Comparison of ENCODE assay signal across 10 mouse cellular contexts in the genomic region with DNA sequence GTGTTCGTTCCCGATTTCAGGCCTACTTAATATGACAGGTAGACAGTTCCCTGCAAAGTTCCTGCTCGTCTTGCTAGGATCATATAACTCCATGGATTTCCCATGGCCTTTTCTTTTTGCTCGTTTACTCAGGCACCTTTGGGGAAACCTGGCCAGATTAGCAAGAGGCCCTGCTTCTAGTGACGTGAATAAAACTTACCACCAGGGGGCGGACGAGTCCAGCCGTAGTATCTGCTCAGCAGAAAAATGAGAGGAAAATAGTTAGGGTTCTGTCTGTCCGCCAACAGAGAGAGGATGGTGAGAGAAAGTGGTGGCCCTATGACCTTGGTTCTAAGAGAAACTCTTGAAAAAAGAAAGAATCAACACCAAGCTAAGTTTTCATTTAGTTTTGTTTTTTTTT. TPM values are rescaled to one million over a fixed set of nuclear protein-coding genes. Genes with fewer than 3 reads are reported as not detected.
DNase-seq lines count a peak whose midpoint lies in the region; ATAC-seq lines count a peak whose summit lies in the region.
"Had no signal": no experiment of that assay in that cellular context is flagged by ENCODE, and none has a peak within 500 bp of the region (broad histone marks: within the 10 kb centered on the region; RNA-seq: fewer than 3 reads in every experiment).

No protein-coding gene starts in this region.

- no peak overlapping the region for H3K4me2 ChIP-seq in hindbrain, embryonic 12.5 days (replicated peaks)
- H3K4me2 ChIP-seq: embryonic facial prominence, embryonic 12.5 days; neural tube, embryonic 13.5 days had no signal

- no peaks in the 10 kb centered on the region for H3K27me3 ChIP-seq in hindbrain, embryonic 10.5 days (ENCODE audit: insufficient read depth, poor library complexity, severe bottlenecking)
- H3K27me3 ChIP-seq in hindbrain, embryonic 12.5 days: no peaks in the 10 kb centered on the region
- H3K27me3 ChIP-seq in splenic B cell, adult 2 months (ENCODE audit: control insufficient read depth, insufficient read depth, low read length, poor library complexity, severe bottlenecking): no peaks in the 10 kb centered on the region
- H3K27me3 ChIP-seq: embryonic facial prominence, embryonic 12.5 days; neural tube, embryonic 13.5 days had no signal

- WGBS in hindbrain, embryonic 10.5 days: 36% methylated on average over 9 of the region's 9 CpGs
- WGBS in hindbrain, embryonic 12.5 days: 38% methylated on average over 9 of the region's 9 CpGs

- 0 out of 2 replicates have a peak, but pooled peaks cover 4% of the 10 kb centered on the region for H3K9me3 ChIP-seq in hindbrain, embryonic 10.5 days
- H3K9me3 ChIP-seq in hindbrain, embryonic 12.5 days (replicated peaks): no peaks in the 10 kb centered on the region
- H3K9me3 ChIP-seq: embryonic facial prominence, embryonic 12.5 days had no signal

- DNase-seq in hindbrain, embryonic 10.5 days (ENCODE audit: low spot score): peak; percentile 66
- peak; percentile 83 for DNase-seq in NIH3T3 (ENCODE audit: low read depth)
- DNase-seq in cerebellum, postnatal 10 days: peak; percentile 90 to 93
- DNase-seq in gastrocnemius, postnatal 10 days: peak; percentile 78
- DNase-seq in layer of hippocampus, postnatal 14 days (ENCODE audit: low spot score in 2 of 2): peak; percentile 69 to 83
- DNase-seq in mesoderm, embryonic 11.5 days (ENCODE audit: low read depth, low spot score): peak; percentile 66
- DNase-seq in splenic B cell, adult 2 months (ENCODE audit: low read depth, low spot score): peak; percentile 83

- no peaks in the 10 kb centered on the region for H3K4me1 ChIP-seq in hindbrain, embryonic 10.5 days (replicated peaks)
- no peaks in the 10 kb centered on the region for H3K4me1 ChIP-seq in hindbrain, embryonic 12.5 days
- H3K4me1 ChIP-seq: embryonic facial prominence, embryonic 12.5 days; neural tube, embryonic 13.5 days had no signal

- no peaks in the 10 kb centered on the region for H3K36me3 ChIP-seq in hindbrain, embryonic 10.5 days
- no peaks in the 10 kb centered on the region for H3K36me3 ChIP-seq in hindbrain, embryonic 12.5 days
- H3K36me3 ChIP-seq in splenic B cell, adult 2 months (ENCODE audit: control insufficient read depth, insufficient read depth, low read length, poor library complexity, severe bottlenecking): no peaks in the 10 kb centered on the region
- H3K36me3 ChIP-seq: embryonic facial prominence, embryonic 12.5 days; neural tube, embryonic 13.5 days had no signal

- H3K27ac ChIP-seq in hindbrain, embryonic 10.5 days: no peak overlapping the region
- H3K27ac ChIP-seq in hindbrain, embryonic 12.5 days: no peak overlapping the region
- H3K27ac ChIP-seq: embryonic facial prominence, embryonic 12.5 days; neural tube, embryonic 13.5 days had no signal

- no peak overlapping the region for H3K4me3 ChIP-seq in hindbrain, embryonic 10.5 days
- H3K4me3 ChIP-seq in hindbrain, embryonic 12.5 days: no peak overlapping the region
- H3K4me3 ChIP-seq: embryonic facial prominence, embryonic 12.5 days; neural tube, embryonic 13.5 days had no signal

- no peak overlapping the region for H3K9ac ChIP-seq in hindbrain, embryonic 12.5 days
- H3K9ac ChIP-seq: embryonic facial prominence, embryonic 12.5 days; neural tube, embryonic 13.5 days had no signal

- ATAC-seq in hindbrain, embryonic 12.5 days (ENCODE audit: low FRiP score): no peak

RNA-seq across cellular contexts. Expression of a gene that starts 14.8 kb away (rescaled TPM):
- polyA plus RNA-seq in hindbrain, embryonic 10.5 days (2016; fragmentation: Nextera tagmentation; extraction: Ambion mirVana): 0.73 and 0.88 TPM in 2 replicates
- 1.2 and 1.4 TPM in 2 replicates for polyA plus RNA-seq in hindbrain, embryonic 12.5 days (2016; fragmentation: Nextera tagmentation; extraction: Ambion mirVana)
- total RNA-seq in gastrocnemius, postnatal 10 days (2021): under 1 TPM; 0.25 to 0.52 TPM
- not detected for total RNA-seq in layer of hippocampus, postnatal 14 days (2021)

RNA-seq across cellular contexts. Expression of a gene that starts 39.5 kb away (rescaled TPM):
- 1.4 and 1.7 TPM in 2 replicates for polyA plus RNA-seq in hindbrain, embryonic 10.5 days (2016; fragmentation: Nextera tagmentation; extraction: Ambion mirVana)
- 5.2 and 7.6 TPM in 2 replicates for polyA plus RNA-seq in hindbrain, embryonic 12.5 days (2016; fragmentation: Nextera tagmentation; extraction: Ambion mirVana)
- 1 to 10 TPM; 6.6 to 7.0 TPM for total RNA-seq in gastrocnemius, postnatal 10 days (2021)
- 10 to 100 TPM; 10.2 to 12.8 TPM for total RNA-seq in layer of hippocampus, postnatal 14 days (2021)

RNA-seq across cellular contexts. Expression of a gene that starts 50.1 kb away (rescaled TPM):
- polyA plus RNA-seq in hindbrain, embryonic 10.5 days (2016; fragmentation: Nextera tagmentation; extraction: Ambion mirVana): 0.30 and 0.41 TPM in 2 replicates
- 0.21 and 0.23 TPM in 2 replicates for polyA plus RNA-seq in hindbrain, embryonic 12.5 days (2016; fragmentation: Nextera tagmentation; extraction: Ambion mirVana)
- total RNA-seq in gastrocnemius, postnatal 10 days (2021): 100 to 1,000 TPM; 160 to 206 TPM
- total RNA-seq in layer of hippocampus, postnatal 14 days (2021): 1 to 10 TPM; 5.4 to 5.5 TPM

Comparison
In these comparisons a context has a peak if more than half of its experiments do, and no peak if none do; other contexts are left out.
1. RNA of a gene that starts 50.1 kb away (total RNA-seq): 160 to 206 TPM in gastrocnemius, postnatal 10 days; 5.4 to 5.5 TPM in layer of hippocampus, postnatal 14 days; every median in the first group is over 10 times any median in the second.
2. Peak in every context shown above with its lines, with median percentiles within 50 percentile points of each other: DNase-seq.